Mouse (Mus musculus): ENCODE measurements around the gene Lig4. TPM values are rescaled to one million over a fixed set of nuclear protein-coding genes. Genes with fewer than 3 reads are reported as not detected.
A peak's percentile ranks its signal among the peaks of the same experiment; 100 is the strongest.

The Lig4 gene
- 4.1 and 4.2 TPM in 2 replicates for total RNA-seq (2014; rRNA removed)
- 7.3 and 8.2 TPM in 2 replicates for polyA plus RNA-seq (2015; fragmentation: Nextera tagmentation; extraction: Ambion mirVana)

DNA sequence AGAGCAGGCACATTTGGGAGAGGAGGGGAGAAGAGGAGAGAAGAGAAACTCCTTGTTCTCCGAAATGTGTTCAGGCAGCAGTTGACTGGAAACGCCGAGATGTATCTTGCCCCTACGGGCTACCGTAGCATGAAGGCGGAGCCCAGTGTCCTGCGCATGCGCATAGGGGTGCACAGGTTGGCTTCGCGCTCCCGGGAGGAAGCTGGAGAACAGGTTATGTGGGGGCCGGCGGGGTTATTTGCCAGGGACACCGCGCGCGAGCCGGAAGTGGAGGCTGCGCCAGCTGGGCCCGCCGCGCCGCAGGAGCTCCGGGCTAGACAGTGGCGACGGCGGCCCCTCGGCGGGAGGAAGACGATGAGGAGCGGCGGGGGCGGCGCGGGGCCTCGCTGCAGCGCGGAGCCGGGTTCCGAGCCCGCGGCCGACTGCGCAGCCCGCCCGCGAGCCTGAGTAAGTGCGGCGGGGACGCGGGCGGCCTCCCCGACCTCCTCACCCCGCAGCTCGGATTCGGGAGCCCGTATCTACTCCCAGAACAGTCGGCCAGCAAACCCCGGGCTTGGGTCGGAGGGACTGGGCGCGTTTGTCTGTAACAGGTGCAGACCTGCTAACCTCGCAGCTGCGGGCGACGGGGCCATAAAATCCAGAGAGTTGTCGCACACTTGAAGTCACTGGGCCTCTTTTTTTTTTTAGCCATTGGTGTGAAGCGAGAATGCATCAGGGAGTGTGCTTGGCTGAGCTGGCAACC, at the start of gene Lig4, which contains the start of gene Abhd13:
Gene Lig4 (minus strand): TSS at position 114 of the 742 bp plus-strand sequence.
Gene Abhd13 (plus strand): TSS at position 135 of the 742 bp plus-strand sequence.
- H3K4me2 ChIP-seq (ENCODE audit: low read depth, low read length, poor library complexity, severe bottlenecking), result peak within 1 kb of the TSS; percentile 87
- H3K27ac ChIP-seq (ENCODE audit: low read depth, low read length), result peak within 1 kb of the TSS; percentile 84
- no peak for TF ChIP-seq CTCF (IDR thresholded peaks at IDR 0.05)
- H3K9ac ChIP-seq (replicated peaks; ENCODE audit: low read length, poor library complexity, severe bottlenecking), result peak within 1 kb of the TSS; percentile 73
- H3K36me3 ChIP-seq (ENCODE audit: insufficient read depth, low read length), result peaks cover 8% of the 10 kb centered on the region
- WGBS, result 0% methylated on average over 62 of the region's 68 CpGs
- no peaks in the 10 kb centered on the region for H3K27me3 ChIP-seq (ENCODE audit: insufficient read depth, low read length)
- H3K4me1 ChIP-seq (ENCODE audit: insufficient read depth, low read length), result peaks cover 19% of the 10 kb centered on the region
- ATAC-seq (ENCODE audit: low FRiP score) (peak; percentile 79), DNase-seq (ENCODE audit: low spot score) (peak; percentile 98)
- H3K9me3 ChIP-seq (ENCODE audit: low read length), result no peaks in the 10 kb centered on the region
- H3K4me3 ChIP-seq (ENCODE audit: low read depth, low read length), result peak within 1 kb of the TSS; percentile 64

DNA sequence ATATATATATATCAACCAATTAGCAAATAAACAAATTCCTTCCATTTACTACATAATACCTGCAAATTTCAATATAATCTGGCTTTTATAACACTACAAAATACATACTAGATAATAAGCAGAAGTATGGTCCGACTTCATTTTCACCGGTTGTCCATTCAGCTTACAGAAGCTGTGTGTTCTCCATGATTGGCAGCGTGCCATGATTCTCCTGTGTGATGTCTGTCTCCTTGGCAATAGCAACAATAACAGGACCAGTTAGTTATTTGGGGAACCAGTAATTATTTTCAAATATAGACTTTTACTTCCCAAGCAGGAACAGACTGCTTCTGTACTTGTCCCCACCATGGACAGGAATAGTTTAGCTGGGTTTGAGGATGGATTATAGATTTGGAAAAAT, 39.7 kb upstream of the Lig4 start:
- H3K9me3 ChIP-seq (ENCODE audit: low read length), result no peaks in the 10 kb centered on the region
- no peak for TF ChIP-seq CTCF (IDR thresholded peaks at IDR 0.05)
- WGBS, result 41% methylated on average over 3 of the region's 3 CpGs
- H3K4me1 ChIP-seq (ENCODE audit: insufficient read depth, low read length), result no peaks in the 10 kb centered on the region
- DNase-seq (ENCODE audit: low spot score) (peak; percentile 80), ATAC-seq (ENCODE audit: low FRiP score) (no peak)
- no peak overlapping the region for H3K27ac ChIP-seq (ENCODE audit: low read depth, low read length)
- H3K36me3 ChIP-seq (ENCODE audit: insufficient read depth, low read length), result no peaks in the 10 kb centered on the region
- H3K9ac ChIP-seq (replicated peaks; ENCODE audit: low read length, poor library complexity, severe bottlenecking), result no peak overlapping the region
- no peak overlapping the region for H3K4me3 ChIP-seq (ENCODE audit: low read depth, low read length)
- H3K27me3 ChIP-seq (ENCODE audit: insufficient read depth, low read length), result no peaks in the 10 kb centered on the region
- no peak overlapping the region for H3K4me2 ChIP-seq (ENCODE audit: low read depth, low read length, poor library complexity, severe bottlenecking)

DNA sequence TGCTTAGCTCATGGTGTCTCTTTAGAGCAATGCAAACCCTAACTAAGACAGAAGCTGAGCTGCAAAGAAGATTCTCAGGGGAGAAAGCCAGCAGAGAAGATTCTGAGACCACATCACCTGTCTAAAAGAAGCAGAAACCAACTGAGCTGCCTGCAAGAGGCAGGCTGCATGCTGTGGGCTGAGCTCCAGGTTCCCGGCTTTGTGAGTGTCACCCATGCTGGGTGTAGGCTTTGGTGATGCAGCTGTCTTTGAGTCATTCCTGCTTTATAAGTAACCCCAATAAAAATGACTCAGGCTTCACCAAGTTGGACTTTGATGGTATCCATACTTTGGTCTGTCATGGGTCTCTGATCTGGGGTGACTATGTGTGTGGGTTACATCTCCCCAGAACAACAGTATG, 38.8 kb upstream of the Lig4 start:
- Histone ChIP-seq H3K9me3 (ENCODE audit: low read length) (no peaks in the 10 kb centered on the region), H3K27ac (ENCODE audit: low read depth, low read length) (no peak overlapping the region), H3K4me2 (ENCODE audit: low read depth, low read length, poor library complexity, severe bottlenecking) (no peak overlapping the region), H3K9ac (replicated peaks; ENCODE audit: low read length, poor library complexity, severe bottlenecking) (no peak overlapping the region), H3K27me3 (ENCODE audit: insufficient read depth, low read length) (no peaks in the 10 kb centered on the region), H3K4me3 (ENCODE audit: low read depth, low read length) (no peak overlapping the region), H3K36me3 (ENCODE audit: insufficient read depth, low read length) (no peaks in the 10 kb centered on the region), H3K4me1 (ENCODE audit: insufficient read depth, low read length) (no peaks in the 10 kb centered on the region)
- DNase-seq (ENCODE audit: low spot score), result no peak
- no peak for TF ChIP-seq CTCF (IDR thresholded peaks at IDR 0.05)
- 73% methylated on average over 1 of the region's 1 CpGs for WGBS
- ATAC-seq (ENCODE audit: low FRiP score), result no peak

DNA sequence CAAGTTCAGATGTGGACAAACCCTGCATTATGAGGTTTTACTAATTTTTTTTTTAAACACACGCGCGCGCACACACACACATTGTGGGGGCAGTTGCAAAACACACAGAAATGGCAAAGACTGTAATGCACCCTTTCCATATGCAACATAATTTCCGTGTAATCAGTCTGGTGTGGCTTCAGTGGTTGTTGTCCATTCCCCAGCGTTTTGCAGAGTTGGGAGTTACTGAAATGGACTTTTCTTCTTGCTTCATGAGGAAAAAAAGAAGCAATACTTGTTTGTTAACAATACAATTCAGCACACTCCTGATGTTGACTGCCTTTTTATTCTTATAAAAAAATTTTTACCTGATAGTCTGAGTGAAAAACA, 30.2 kb upstream of the Lig4 start:
- no peak for DNase-seq (ENCODE audit: low spot score)
- no peak for TF ChIP-seq CTCF (IDR thresholded peaks at IDR 0.05)
- Histone ChIP-seq H3K4me2 (ENCODE audit: low read depth, low read length, poor library complexity, severe bottlenecking) (peak overlapping the region; percentile 67), H3K9me3 (ENCODE audit: low read length) (no peaks in the 10 kb centered on the region), H3K27me3 (ENCODE audit: insufficient read depth, low read length) (no peaks in the 10 kb centered on the region; the same call in 1 of the 2 replicates), H3K4me1 (ENCODE audit: insufficient read depth, low read length) (no peaks in the 10 kb centered on the region), H3K4me3 (ENCODE audit: low read depth, low read length) (peak overlapping the region; percentile 36), H3K27ac (ENCODE audit: low read depth, low read length) (no peak overlapping the region), H3K36me3 (ENCODE audit: insufficient read depth, low read length) (no peaks in the 10 kb centered on the region), H3K9ac (replicated peaks; ENCODE audit: low read length, poor library complexity, severe bottlenecking) (no peak overlapping the region)
- ATAC-seq (ENCODE audit: low FRiP score), result no peak
- 41% methylated on average over 6 of the region's 6 CpGs for WGBS

DNA sequence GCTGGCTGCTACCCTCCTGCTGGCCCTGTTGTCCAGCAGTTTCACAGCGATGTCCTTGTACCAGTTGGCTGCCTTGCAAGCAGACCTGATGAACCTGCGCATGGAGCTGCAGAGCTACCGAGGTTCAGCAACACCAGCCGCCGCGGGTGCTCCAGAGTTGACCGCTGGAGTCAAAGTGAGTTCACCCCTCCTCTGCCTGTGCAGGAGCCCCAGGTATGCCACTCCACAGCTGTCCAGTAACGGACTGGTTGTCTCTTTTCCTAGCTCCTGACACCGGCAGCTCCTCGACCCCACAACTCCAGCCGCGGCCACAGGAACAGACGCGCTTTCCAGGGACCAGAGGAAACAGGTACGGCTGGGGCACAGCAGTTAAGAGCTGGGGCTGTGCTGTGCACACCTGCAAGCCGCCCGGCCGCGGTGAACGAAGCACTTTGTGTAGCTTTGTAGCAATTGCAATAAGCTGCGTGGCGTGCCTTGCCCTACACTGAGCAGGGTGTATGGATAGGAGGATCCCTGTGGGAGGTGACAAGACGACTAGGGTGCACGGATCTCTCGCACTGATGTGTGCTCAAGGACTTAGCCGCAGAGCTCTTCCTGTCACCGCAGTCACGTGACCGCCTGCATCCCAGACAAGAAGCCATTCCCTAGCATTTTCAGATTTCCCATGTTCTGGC, 29.6 kb upstream of the Lig4 start:
- 7% methylated on average over 29 of the region's 29 CpGs for WGBS
- H3K27me3 ChIP-seq (ENCODE audit: insufficient read depth, low read length), result no peaks in the 10 kb centered on the region; the same call in 1 of the 2 replicates
- no peak for TF ChIP-seq CTCF (IDR thresholded peaks at IDR 0.05)
- no peak for ATAC-seq (ENCODE audit: low FRiP score)
- no peaks in the 10 kb centered on the region for H3K4me1 ChIP-seq (ENCODE audit: insufficient read depth, low read length)
- peak overlapping the region; percentile 67 for H3K4me2 ChIP-seq (ENCODE audit: low read depth, low read length, poor library complexity, severe bottlenecking)
- no peaks in the 10 kb centered on the region for H3K36me3 ChIP-seq (ENCODE audit: insufficient read depth, low read length)
- peak overlapping the region; percentile 36 for H3K4me3 ChIP-seq (ENCODE audit: low read depth, low read length)
- H3K27ac ChIP-seq (ENCODE audit: low read depth, low read length), result no peak overlapping the region
- H3K9me3 ChIP-seq (ENCODE audit: low read length), result no peaks in the 10 kb centered on the region
- peak; percentile 37 for DNase-seq (ENCODE audit: low spot score)
- peak overlapping the region; percentile 34 for H3K9ac ChIP-seq (replicated peaks; ENCODE audit: low read length, poor library complexity, severe bottlenecking)
